Mouse (Mus musculus): ENCODE measurements at regions not wholly inside any gene's neighbourhood (a gene's known extent, or its start where the extent isn't known, plus 50 kb on each side); places are given as distances from the start of the nearest gene placed in this dataset.

- H3K27ac ChIP-seq (ENCODE audit: insufficient read depth, low read depth, low read length) = no peak overlapping the region
- H3K4me3 ChIP-seq (ENCODE audit: insufficient read depth, low read length) = no peak overlapping the region
- TF ChIP-seq POLR2A (IDR thresholded peaks at IDR 0.05; ENCODE audit: borderline replicate concordance, low read depth, low read length) (no peak), CTCF (IDR thresholded peaks at IDR 0.05; ENCODE audit: low read depth, low read length) (no peak)
- peaks cover 12% of the 10 kb centered on the region for H3K4me1 ChIP-seq (ENCODE audit: control insufficient read depth, insufficient read depth, low read length)
Observed at GRCm38 (mm10) chr13:112125769-112126469, 162.3 kb upstream of the Ankrd55 start.

GRCm38 (mm10) chr13:112130220-112130619, 158.0 kb upstream of the Ankrd55 start:
- Histone ChIP-seq H3K27ac (ENCODE audit: insufficient read depth, low read depth, low read length) (peak overlapping the region; percentile 64), H3K4me3 (ENCODE audit: insufficient read depth, low read length) (no peak overlapping the region), H3K4me1 (ENCODE audit: control insufficient read depth, insufficient read depth, low read length) (peaks cover 21% of the 10 kb centered on the region)
- no peak for TF ChIP-seq POLR2A (IDR thresholded peaks at IDR 0.05; ENCODE audit: borderline replicate concordance, low read depth, low read length)
- no peak for TF ChIP-seq CTCF (IDR thresholded peaks at IDR 0.05; ENCODE audit: low read depth, low read length)

- 0 out of 2 replicates have a peak overlapping the region, but pooled peaks have one; percentile 64 for H3K27ac ChIP-seq (ENCODE audit: insufficient read depth, low read depth, low read length)
- H3K4me1 ChIP-seq (ENCODE audit: control insufficient read depth, insufficient read depth, low read length) = peaks cover 21% of the 10 kb centered on the region
- no peak overlapping the region for H3K4me3 ChIP-seq (ENCODE audit: insufficient read depth, low read length)
- TF ChIP-seq POLR2A (IDR thresholded peaks at IDR 0.05; ENCODE audit: borderline replicate concordance, low read depth, low read length) (no peak), CTCF (IDR thresholded peaks at IDR 0.05; ENCODE audit: low read depth, low read length) (no peak)
Observed at GRCm38 (mm10) chr13:112130774-112131173, 157.5 kb upstream of the Ankrd55 start.

- peaks cover 21% of the 10 kb centered on the region for H3K4me1 ChIP-seq (ENCODE audit: control insufficient read depth, insufficient read depth, low read length)
- no peak overlapping the region for H3K4me3 ChIP-seq (ENCODE audit: insufficient read depth, low read length)
- TF ChIP-seq CTCF (IDR thresholded peaks at IDR 0.05; ENCODE audit: low read depth, low read length) (no peak), POLR2A (IDR thresholded peaks at IDR 0.05; ENCODE audit: borderline replicate concordance, low read depth, low read length) (no peak)
- no peak overlapping the region for H3K27ac ChIP-seq (ENCODE audit: insufficient read depth, low read depth, low read length)
Observed at GRCm38 (mm10) chr13:112131191-112131590, 157.1 kb upstream of the Ankrd55 start.

DNA sequence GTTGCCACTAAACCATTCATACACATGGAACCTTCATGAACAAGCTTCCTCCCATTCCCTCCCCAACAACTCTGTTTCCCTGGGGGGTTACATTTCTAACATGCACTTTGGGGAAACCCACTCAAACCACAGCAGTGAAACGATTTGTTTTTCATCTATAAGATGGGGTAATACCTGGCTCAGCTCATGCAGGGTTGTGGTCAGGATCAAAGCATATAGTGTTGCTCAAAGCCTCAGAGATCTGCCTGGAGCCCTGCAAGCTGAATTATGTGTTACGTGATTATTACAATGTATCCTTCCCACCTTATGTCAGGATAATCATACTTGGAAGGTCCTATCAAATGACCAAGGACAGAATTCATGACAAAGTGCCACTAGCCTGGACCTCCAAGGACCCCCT, 154.5 kb upstream of the Ankrd55 start:
- TF ChIP-seq POLR2A (IDR thresholded peaks at IDR 0.05; ENCODE audit: borderline replicate concordance, low read depth, low read length) = no peak
- no peak for TF ChIP-seq CTCF (IDR thresholded peaks at IDR 0.05; ENCODE audit: low read depth, low read length)
- no peak overlapping the region for H3K27ac ChIP-seq (ENCODE audit: insufficient read depth, low read depth, low read length)
- peaks cover 30% of the 10 kb centered on the region for H3K4me1 ChIP-seq (ENCODE audit: control insufficient read depth, insufficient read depth, low read length)
- no peak overlapping the region for H3K4me3 ChIP-seq (ENCODE audit: insufficient read depth, low read length)

DNA sequence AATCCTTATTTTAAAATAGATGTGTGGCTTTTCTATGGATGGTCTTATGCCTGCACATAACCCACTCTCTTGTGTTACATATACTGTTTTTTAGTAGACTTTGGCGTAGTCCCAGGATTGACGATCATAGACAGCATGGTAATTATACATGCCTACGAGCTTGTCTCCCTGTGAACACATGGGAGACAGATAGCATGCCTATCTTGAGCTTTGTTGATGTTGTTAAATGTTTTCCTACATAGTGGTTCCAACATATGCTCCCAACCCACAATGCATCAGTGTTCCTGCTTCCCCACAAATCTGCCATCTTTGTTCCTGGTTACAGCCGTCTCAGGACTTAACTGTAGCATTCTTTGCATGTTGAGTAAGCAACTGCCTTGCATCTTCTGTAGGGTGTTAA, 153.6 kb upstream of the Ankrd55 start:
- no peak overlapping the region for H3K4me3 ChIP-seq (ENCODE audit: insufficient read depth, low read length)
- TF ChIP-seq POLR2A (IDR thresholded peaks at IDR 0.05; ENCODE audit: borderline replicate concordance, low read depth, low read length) (no peak), CTCF (IDR thresholded peaks at IDR 0.05; ENCODE audit: low read depth, low read length) (no peak)
- H3K4me1 ChIP-seq (ENCODE audit: control insufficient read depth, insufficient read depth, low read length) = peaks cover 28% of the 10 kb centered on the region
- H3K27ac ChIP-seq (ENCODE audit: insufficient read depth, low read depth, low read length) = no peak overlapping the region

GRCm38 (mm10) chr13:112135777-112136176, 152.5 kb upstream of the Ankrd55 start:
- TF ChIP-seq CTCF (IDR thresholded peaks at IDR 0.05; ENCODE audit: low read depth, low read length) (no peak), POLR2A (IDR thresholded peaks at IDR 0.05; ENCODE audit: borderline replicate concordance, low read depth, low read length) (no peak)
- H3K4me3 ChIP-seq (ENCODE audit: insufficient read depth, low read length) = no peak overlapping the region
- no peak overlapping the region for H3K27ac ChIP-seq (ENCODE audit: insufficient read depth, low read depth, low read length)
- H3K4me1 ChIP-seq (ENCODE audit: control insufficient read depth, insufficient read depth, low read length) = peaks cover 19% of the 10 kb centered on the region

GRCm38 (mm10) chr13:112136850-112137249, 151.4 kb upstream of the Ankrd55 start:
- no peak overlapping the region for H3K4me3 ChIP-seq (ENCODE audit: insufficient read depth, low read length)
- TF ChIP-seq POLR2A (IDR thresholded peaks at IDR 0.05; ENCODE audit: borderline replicate concordance, low read depth, low read length) = no peak
- H3K27ac ChIP-seq (ENCODE audit: insufficient read depth, low read depth, low read length) = no peak overlapping the region
- H3K4me1 ChIP-seq (ENCODE audit: control insufficient read depth, insufficient read depth, low read length) = peaks cover 9% of the 10 kb centered on the region

- no peak overlapping the region for H3K27ac ChIP-seq (ENCODE audit: insufficient read depth, low read depth, low read length)
- TF ChIP-seq POLR2A (IDR thresholded peaks at IDR 0.05; ENCODE audit: borderline replicate concordance, low read depth, low read length) = no peak
- TF ChIP-seq CTCF (IDR thresholded peaks at IDR 0.05; ENCODE audit: low read depth, low read length) = no peak
- peaks cover 9% of the 10 kb centered on the region for H3K4me1 ChIP-seq (ENCODE audit: control insufficient read depth, insufficient read depth, low read length)
- H3K4me3 ChIP-seq (ENCODE audit: insufficient read depth, low read length) = no peak overlapping the region
Observed at GRCm38 (mm10) chr13:112140871-112141270, 147.4 kb upstream of the Ankrd55 start.

DNA sequence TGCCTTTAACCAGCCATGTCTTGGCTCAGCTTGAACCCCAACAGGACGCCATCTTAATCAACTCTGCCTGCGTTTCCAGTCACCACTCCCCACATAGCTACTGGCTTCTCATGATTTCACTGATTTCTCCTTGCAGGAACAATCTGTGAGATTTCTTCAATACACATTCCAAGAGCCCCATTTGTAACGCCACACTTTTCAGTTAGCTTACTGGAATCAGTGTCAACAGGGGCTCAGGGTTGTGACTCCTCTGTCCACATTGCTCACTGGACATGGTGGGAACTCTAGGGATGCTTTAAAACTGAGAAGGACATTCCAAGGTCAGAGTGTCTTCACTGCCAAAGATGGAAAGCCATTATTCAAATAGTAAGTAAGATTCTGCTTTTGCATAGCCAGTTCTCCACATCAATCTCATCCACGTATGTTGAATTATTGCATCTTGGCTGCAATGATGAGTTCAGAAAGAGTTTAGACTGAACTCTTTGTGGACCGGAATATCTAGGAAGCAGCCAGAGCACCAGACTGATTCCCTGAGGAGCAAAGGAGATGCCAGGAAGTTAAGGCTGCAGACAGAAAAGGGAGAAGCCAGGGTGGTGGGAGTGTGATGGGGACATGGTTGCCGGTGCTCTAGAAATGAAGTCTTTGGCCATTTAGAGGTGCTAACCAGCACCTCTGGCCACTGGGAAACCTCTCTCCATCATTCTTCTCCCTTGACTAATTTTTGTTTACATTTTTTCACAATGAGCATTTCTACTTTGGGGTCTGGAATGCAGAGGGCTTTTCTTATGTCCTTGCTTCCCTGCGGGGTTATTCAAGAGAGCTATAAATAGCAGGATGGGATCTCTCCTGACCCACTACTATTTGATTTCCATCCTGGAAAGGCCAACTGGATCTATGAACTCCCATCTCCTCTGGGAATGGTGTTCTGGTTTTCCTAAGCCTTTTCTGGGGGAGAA, 143.6 kb upstream of the Ankrd55 start:
- no peak overlapping the region for H3K4me3 ChIP-seq (ENCODE audit: insufficient read depth, low read length)
- TF ChIP-seq POLR2A (IDR thresholded peaks at IDR 0.05; ENCODE audit: borderline replicate concordance, low read depth, low read length) (no peak), CTCF (IDR thresholded peaks at IDR 0.05; ENCODE audit: low read depth, low read length) (no peak)
- H3K4me1 ChIP-seq (ENCODE audit: control insufficient read depth, insufficient read depth, low read length) = no peaks in the 10 kb centered on the region
- no peak overlapping the region for H3K27ac ChIP-seq (ENCODE audit: insufficient read depth, low read depth, low read length)
